Mouse (Mus musculus) Patski (cell line): ENCODE measurements around the gene Gm28998. TPM values are rescaled to one million over a fixed set of nuclear protein-coding genes. Genes with fewer than 3 reads are reported as not detected.
"Not testable (repeated sequence)": the region's sequence is repeated elsewhere in the genome, so short reads cannot be mapped to it uniquely, and the experiment has no call there.

ENCODE experiments used
- ATAC-seq: fragments of 100-300 bp; one replicate; pipeline ENCODE4 v1.8.0; 2021
- CTCF ChIA-PET: fragments of 350-600 bp; sonication (Branson Sonifier 250); formaldehyde crosslinking; loops from one replicate; lab custom pipeline; 2022; ENCODE audit warnings: inconsistent platforms; lab: Charles Lee
- POLR2A ChIA-PET: fragments of 350-600 bp; sonication (Branson Sonifier 250); formaldehyde crosslinking; loops from one replicate; lab custom pipeline; 2022; ENCODE audit warnings: antibody characterized with exemption, inconsistent platforms; lab: Charles Lee
- DNase-seq: peaks from one replicate; pipeline ENCODE4 v3.0.0-alpha.2; 2011; ENCODE audit warnings: low read depth, low spot score
- H3K27me3 ChIP-seq: fragments of 371-371 bp; one replicate; pipeline ENCODE4 v1.5.1; 2021
- in situ Hi-C: fragments of 300-500 bp; cut with MboI; formaldehyde crosslinking; loops from 3 replicates; pipeline ENCODE4 v1.11.1; 2018; ENCODE audit warnings: low pct_unique_long_range_greater_than_20kb, mixed read lengths
- polyA plus RNA-seq: library from polyadenylated mRNA; unstranded; gene quantifications from one replicate; pipeline ENCODE4 v1.2.3, GENCODE M21; 2021

Gene Gm28998
- polyA plus RNA-seq = not detected

DNA sequence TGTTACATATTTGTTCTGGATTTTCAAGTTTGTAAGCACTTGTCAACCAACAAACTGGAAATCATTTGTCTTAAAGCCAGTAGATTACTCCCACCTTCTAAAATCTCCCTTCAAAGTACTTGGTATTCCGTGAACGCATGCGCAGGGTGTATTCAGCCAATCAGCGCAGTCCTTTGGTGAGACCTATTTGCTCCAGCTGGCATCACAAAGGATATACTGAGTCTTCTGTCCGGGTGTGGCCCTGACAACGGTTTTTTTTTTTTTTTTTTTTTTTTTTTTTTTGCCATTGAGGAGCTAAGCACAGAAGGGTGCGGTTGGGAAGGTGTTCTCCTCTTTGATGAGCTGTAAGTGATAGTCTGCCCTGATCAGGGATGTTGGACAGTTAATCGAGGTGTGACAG is at the start of gene Gm28998:
Gene Gm28998 (plus strand): TSS at position 301 of the 400 bp plus-strand sequence.
- in situ Hi-C loops, DNase-seq, CTCF ChIA-PET, ATAC-seq, POLR2A ChIA-PET, H3K27me3 ChIP-seq: not testable (repeated sequence)

Other genes with a start within 250 kb of the Gm28998 start
- gene Gm21244, start 84.5 kb upstream of the Gm28998 start, polyA plus RNA-seq = not detected
- not detected for gene Gm21788, start 151.2 kb downstream of the Gm28998 start, polyA plus RNA-seq